Mouse (Mus musculus): ENCODE data around the gene Rapgef2.
"Not testable (repeated sequence)": the region's sequence is repeated elsewhere in the genome, so short reads cannot be mapped to it uniquely, and the experiment has no call there.

Gene Rapgef2

DNA sequence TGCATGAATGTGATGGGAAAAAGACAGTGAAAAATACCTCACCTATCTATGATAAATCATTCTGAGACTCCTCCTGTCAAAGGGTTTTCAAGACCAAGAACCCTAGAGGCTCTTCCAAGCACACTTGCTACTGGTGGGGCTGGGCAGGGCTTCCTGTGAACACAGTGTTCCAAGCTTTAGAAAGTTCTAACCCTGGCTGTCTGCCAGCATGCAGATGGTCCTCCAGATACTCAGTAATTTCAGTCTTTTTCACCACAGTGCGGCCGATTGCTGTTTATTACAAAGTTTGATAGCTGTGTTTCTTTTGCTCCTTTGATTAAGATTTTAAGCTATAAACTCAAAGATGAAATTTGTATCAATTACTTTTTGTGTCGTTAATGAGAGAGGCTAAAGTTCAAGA, 83.1 kb downstream of the Rapgef2 start:
- peak; percentile 75 for DNase-seq (ENCODE audit: low spot score)

GRCm38 (mm10) chr3:79202275-79203153, 83.8 kb downstream of the Rapgef2 start:
- peak; percentile 78 for DNase-seq (ENCODE audit: low spot score)

GRCm38 (mm10) chr3:79196708-79197437, 89.4 kb downstream of the Rapgef2 start:
- peak; percentile 59 for DNase-seq (ENCODE audit: low spot score)

- no peak for DNase-seq (ENCODE audit: low spot score)
Measured at GRCm38 (mm10) chr3:79195280-79195679, 91.0 kb downstream of the Rapgef2 start.

- DNase-seq (ENCODE audit: low spot score) = no peak
Measured at GRCm38 (mm10) chr3:79194111-79194793, 92.1 kb downstream of the Rapgef2 start.

DNA sequence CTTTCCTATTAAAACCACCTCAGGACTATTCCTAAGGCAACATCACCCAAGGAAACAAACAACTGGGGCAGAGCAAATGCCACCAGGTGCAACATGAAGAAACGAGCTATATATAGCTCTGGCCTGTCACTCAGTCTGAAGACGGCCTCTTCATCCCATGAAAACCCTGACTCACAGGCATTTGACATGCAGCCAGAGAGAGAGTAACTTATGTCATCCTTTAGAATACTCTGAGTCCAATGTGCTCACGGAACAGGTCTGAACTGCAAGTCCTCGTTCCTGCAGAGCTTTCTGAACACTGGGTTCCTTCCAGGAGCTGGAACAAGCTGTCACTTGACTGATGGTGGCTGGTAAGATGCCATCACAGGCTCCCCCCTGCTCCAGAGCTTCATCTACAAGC, 93.3 kb downstream of the Rapgef2 start:
- DNase-seq (ENCODE audit: low spot score) = peak; percentile 22

DNA sequence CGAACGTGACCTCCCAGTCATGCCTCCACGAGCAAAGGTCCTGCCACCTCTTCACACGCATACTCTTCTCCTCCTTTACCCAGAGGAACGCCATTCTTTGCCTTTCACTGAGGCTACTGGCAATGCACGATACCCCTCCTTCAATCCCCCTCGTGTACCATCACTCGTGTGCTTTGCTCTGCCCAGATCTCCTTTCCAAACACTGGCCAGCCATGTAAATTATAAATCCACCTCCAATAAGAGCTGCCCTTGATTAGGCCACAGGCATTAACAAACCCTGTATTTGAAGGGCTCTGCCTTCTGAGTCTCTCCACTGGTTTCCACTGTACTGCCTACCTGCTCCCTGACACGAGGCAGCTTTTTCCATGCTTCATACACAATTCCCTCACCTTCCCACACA, 94.3 kb downstream of the Rapgef2 start:
- DNase-seq (ENCODE audit: low spot score) = no peak

DNA sequence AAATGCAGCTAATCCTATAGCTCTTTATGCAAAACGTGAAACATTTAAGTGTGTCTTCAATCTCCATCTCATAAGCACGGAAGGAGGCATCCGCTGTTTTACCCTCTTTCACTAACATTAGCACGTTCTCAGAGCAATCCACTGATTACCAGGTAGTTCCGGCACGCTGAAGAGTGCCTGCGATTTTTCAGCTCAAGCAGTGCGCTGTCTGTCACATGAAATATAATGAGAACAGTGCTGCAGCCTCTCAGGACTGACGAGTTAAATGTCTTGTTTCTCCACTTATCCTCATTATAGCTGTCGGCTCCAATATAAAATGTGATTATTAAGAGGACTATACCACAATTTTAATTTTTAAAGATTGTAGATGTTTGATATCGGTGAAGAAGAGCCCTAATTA, 94.8 kb downstream of the Rapgef2 start:
- no peak for DNase-seq (ENCODE audit: low spot score)

DNA sequence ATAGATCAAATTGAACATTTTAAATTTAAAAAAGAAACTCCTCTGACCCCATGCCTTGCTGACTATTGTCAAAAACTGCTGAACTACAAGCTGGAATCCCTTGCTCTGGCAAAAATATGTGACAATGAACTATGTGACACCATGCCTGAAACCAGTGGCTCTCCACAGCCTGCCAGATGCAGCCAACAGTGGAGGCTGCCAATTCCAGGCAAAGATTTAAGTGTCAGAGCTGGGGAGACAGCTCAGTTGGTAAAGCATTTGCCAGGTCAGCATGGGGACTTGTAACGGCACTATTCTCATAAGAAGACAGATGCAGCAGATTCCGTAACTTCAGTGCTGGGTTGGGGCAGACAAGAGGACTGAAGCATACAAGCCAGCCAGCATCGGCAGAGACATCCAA, 95.9 kb downstream of the Rapgef2 start:
- no peak for DNase-seq (ENCODE audit: low spot score)

- DNase-seq (ENCODE audit: low spot score) = no peak
Measured at GRCm38 (mm10) chr3:79187912-79188311, 98.4 kb downstream of the Rapgef2 start.

GRCm38 (mm10) chr3:79182290-79182689, 104.0 kb downstream of the Rapgef2 start:
- no peak for DNase-seq (ENCODE audit: low spot score)

DNA sequence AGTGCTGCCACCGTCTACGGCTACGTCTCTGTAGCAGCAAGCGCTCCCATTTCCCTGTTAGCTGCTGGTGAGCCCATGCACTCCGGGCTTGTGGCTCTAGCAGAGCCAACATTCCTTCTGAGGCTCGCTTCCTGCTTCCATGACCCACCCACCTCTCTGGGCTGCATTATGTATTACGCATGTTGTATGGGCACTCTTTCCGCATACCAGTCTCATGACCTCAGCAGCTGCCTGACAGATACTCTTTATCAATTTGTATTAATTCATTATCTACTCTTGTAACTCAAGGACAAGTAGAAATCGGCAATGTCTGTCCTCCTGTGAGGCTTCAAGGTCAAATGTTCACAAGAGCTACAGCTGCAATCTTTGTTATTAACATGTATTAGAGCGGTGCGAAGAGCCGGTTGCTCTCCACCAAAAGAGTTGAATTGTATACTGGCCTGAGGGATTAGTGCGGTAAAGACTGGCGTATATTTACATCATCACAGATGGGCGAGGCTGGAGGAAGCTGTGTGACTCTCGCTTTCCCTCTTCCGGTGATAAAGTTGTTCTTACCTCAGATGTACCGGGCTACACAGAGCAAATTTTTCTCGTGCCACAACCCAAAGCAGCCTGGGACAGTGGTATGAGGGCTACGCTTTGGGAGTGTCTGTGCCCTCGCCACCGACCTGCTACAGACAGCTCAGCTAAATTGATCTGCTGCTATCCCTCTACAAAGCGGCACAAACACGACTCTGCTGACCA, 104.9 kb downstream of the Rapgef2 start:
- DNase-seq (ENCODE audit: low spot score) = peak; percentile 77

DNA sequence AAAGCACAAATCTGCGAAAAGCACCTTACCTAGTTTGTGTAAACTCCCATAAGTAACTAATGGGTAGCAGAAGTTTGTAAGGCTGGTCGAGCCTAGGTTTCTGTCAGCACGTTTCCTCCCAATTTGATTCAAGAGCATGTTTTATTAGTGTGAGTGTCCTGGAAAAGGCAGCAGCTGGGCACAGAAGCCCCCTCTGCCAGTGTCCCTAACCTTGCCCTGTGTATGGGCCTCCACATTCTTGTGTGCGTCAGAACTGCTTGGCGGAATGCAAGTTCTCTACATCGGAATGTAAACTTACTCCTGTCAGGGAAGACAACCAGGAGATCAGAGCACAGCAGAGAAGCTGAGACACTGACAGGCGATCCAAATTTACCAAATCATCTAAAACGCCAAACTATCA, 106.2 kb downstream of the Rapgef2 start:
- DNase-seq (ENCODE audit: low spot score) = no peak

DNA sequence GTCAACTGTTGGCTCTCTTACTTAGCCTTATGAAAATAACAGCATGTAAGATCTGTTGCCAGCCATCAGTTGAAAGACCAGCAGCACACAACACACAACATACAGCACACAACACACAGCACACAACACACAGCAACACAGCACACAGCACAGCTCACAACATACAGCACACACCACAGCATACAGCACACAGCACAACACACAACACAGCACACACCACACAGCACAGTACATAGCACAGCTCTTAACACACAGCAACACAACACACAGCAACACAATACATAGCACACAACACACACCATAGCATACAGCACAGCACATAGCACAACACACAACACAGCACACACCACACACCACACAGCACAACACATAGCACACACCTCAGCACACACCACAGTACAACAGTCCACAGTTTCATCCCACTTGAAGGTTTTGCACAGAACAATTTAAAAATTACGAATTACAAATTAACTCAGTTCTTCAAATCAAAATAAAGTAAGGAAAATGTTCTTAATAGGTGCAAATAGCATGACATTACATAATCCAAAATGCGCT, 106.7 kb downstream of the Rapgef2 start:
- no peak for DNase-seq (ENCODE audit: low spot score)

DNA sequence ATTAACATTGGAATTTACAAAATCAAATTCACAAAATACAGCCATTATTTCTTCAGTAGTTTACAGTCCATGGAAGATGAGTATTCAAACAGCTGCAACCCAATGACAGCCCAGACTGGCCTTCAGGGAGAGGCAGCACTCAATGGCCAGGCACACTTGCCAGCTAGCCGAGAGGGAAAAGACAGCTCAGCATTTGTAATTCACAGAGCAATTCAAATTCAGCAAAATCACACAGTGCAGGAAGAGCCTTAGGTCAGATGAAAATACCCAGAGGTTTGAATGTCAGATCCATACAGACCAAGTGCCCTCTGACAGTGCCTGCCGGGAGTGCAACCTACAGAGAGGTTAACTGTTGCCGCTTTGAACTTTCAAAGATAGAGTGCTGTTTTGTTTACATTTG, 107.6 kb downstream of the Rapgef2 start:
- no peak for DNase-seq (ENCODE audit: low spot score)

GRCm38 (mm10) chr3:79178070-79178469, 108.2 kb downstream of the Rapgef2 start:
- no peak for DNase-seq (ENCODE audit: low spot score)

DNA sequence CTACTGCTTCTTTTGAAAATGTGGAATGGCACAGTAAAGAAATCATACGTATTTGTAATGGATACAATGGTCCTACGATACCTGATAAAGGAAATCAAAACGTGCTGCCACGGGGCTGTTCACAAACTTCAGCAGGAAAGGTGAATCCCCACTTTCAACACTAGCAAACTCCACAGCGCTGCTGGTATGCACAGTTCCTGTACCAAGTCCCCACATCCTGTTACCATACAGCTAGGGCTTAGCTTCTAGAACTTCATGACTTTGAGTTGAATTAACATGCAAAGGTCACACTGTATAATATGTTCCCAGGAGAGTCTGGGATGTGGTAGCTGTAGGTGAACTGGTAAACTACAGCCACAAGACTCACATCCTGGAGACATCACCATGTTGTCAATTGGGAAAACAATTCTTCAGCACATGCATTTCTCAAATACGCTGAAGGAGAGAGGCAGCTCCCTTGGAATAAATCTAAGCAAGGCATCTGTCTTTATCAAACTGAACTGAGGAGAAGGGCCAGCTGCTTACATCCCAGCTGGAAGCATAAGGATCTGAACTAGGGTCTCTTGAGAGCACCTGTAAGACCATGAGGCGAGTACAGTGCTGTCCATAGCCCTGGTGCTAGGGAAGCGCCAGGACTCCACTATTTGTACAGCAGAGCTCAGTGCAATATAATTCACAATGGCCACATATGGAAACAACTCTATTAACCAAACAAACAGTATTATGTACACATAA, 109.0 kb downstream of the Rapgef2 start:
- DNase-seq (ENCODE audit: low spot score) = no peak

- DNase-seq (ENCODE audit: low spot score) = no peak
Measured at GRCm38 (mm10) chr3:79174168-79174567, 112.1 kb downstream of the Rapgef2 start.

DNA sequence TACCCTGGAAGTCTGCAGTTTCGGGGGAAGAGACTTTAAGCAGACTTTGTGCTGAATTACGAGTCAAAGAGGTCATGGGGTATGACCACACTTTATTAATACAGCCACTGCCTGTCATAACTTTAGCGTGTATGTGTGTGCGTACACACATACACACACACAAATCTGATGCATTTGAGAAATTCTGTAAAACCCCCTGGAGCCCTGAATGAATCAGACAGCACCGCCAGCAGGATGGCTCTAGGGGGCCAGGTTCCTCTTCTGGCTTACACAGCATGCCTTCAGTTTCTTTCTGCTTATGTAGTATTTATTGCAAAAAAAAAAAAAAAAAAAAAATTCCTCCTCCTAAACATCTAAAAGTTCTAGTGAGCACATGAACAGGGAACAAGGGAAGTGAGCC, 113.0 kb downstream of the Rapgef2 start:
- DNase-seq (ENCODE audit: low spot score) = no peak

GRCm38 (mm10) chr3:79171146-79171545, 115.2 kb downstream of the Rapgef2 start:
- not testable (repeated sequence) for DNase-seq (ENCODE audit: low spot score)
